Mouse (Mus musculus): ENCODE measurements at regions not wholly inside any gene's neighbourhood (a gene's known extent, or its start where the extent isn't known, plus 50 kb on each side); places are given as distances from the start of the nearest gene placed in this dataset.

DNA sequence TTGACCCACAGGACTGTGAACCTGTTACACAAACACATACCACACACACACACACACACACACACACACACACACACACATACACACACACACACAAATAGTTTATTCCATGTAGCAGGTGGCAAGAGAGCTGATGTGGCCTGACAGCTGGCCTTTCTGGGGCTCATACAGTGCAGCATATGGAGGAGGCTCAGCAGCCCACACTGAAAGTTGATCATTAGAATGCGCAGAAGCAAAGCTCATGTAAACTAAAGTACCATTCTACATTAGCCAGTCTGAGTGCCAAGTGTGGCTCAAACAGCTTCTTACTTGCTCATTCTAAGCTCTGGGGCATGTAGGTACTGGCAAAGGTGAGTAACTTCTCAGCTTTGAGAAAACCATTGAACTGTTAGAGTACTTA lies 170.2 kb upstream of the Tent5a start:
- TF ChIP-seq CTCF (IDR thresholded peaks at IDR 0.05; ENCODE audit: borderline replicate concordance, insufficient read depth, low read length) (no peak), POLR2A (IDR thresholded peaks at IDR 0.05; ENCODE audit: low read depth, low read length) (no peak)

Measured in embryonic fibroblast, embryonic 13.5 days (primary cell).